Mouse (Mus musculus): ENCODE results near the gene Specc1. TPM values are rescaled to one million over a fixed set of nuclear protein-coding genes. Genes with fewer than 3 reads are reported as not detected.

Gene Specc1
- polyA plus RNA-seq, 1 experiment from 2014 or later = 15.0 TPM

DNA sequence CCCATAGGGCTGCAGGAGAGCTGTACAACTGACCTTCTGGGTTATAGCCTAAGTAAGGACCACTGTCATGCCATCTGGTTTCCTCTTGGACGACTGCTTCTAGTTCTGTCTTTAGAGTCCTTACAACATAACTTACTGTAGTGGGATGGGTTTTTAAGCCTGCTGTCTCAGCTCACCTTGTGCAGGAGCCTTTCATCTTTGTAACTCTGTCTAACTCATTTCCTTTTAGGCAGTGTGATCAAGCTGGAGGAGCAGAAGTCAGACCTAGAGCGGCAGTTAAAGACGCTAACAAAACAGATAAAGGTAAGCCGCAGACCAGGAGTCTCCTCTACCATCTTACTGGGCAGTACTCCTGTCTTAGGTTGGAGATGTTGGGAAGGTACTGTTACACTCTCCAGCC lies 175.0 kb downstream of the Specc1 start:
- WGBS = 88% methylated on average over 4 of the region's 4 CpGs
- Histone ChIP-seq H3K4me3 (ENCODE audit: low read depth, low read length) (no peak overlapping the region), H3K4me2 (ENCODE audit: low read depth, low read length) (no peak overlapping the region), H3K9ac (replicated peaks; ENCODE audit: low read depth, low read length) (no peak overlapping the region), H3K27me3 (ENCODE audit: control insufficient read depth, insufficient read depth, low read length) (no peaks in the 10 kb centered on the region), H3K27ac (ENCODE audit: low read depth, low read length) (no peak overlapping the region), H3K36me3 (ENCODE audit: control insufficient read depth, insufficient read depth, low read length) (peaks cover 6% of the 10 kb centered on the region; the same call in 1 of the 2 replicates), H3K4me1 (ENCODE audit: control insufficient read depth, insufficient read depth, low read length) (no peaks in the 10 kb centered on the region), H3K9me3 (ENCODE audit: control insufficient read depth, low read length) (no peaks in the 10 kb centered on the region)
- no peak for ATAC-seq (ENCODE audit: low read depth)

DNA sequence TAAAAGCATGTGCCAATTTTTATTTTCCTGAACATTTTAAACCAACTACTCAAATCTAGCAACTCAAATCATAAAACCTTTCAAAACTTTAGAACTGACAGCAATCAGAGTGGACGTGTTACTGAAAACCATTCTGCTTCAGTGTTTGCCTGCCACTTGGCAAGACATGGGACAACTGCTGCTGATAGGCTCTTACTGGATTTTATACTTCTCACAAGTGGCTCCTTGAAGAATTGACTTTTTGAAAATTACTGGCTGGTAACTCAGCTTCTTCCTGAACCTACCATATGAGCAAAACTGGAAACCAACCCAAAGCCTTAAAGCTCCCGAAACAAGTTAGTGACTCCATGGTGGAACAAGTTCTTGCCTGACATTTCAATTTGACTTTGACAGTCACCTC lies 177.6 kb downstream of the Specc1 start:
- Histone ChIP-seq H3K9me3 (ENCODE audit: control insufficient read depth, low read length) (no peaks in the 10 kb centered on the region), H3K27ac (ENCODE audit: low read depth, low read length) (no peak overlapping the region), H3K27me3 (ENCODE audit: control insufficient read depth, insufficient read depth, low read length) (no peaks in the 10 kb centered on the region), H3K4me1 (ENCODE audit: control insufficient read depth, insufficient read depth, low read length) (no peaks in the 10 kb centered on the region), H3K9ac (replicated peaks; ENCODE audit: low read depth, low read length) (no peak overlapping the region), H3K4me3 (ENCODE audit: low read depth, low read length) (no peak overlapping the region), H3K4me2 (ENCODE audit: low read depth, low read length) (no peak overlapping the region), H3K36me3 (ENCODE audit: control insufficient read depth, insufficient read depth, low read length) (peaks cover 6% of the 10 kb centered on the region; the same call in 1 of the 2 replicates)
- WGBS = 93% methylated on average over 2 of the region's 2 CpGs
- no peak for ATAC-seq (ENCODE audit: low read depth)

DNA sequence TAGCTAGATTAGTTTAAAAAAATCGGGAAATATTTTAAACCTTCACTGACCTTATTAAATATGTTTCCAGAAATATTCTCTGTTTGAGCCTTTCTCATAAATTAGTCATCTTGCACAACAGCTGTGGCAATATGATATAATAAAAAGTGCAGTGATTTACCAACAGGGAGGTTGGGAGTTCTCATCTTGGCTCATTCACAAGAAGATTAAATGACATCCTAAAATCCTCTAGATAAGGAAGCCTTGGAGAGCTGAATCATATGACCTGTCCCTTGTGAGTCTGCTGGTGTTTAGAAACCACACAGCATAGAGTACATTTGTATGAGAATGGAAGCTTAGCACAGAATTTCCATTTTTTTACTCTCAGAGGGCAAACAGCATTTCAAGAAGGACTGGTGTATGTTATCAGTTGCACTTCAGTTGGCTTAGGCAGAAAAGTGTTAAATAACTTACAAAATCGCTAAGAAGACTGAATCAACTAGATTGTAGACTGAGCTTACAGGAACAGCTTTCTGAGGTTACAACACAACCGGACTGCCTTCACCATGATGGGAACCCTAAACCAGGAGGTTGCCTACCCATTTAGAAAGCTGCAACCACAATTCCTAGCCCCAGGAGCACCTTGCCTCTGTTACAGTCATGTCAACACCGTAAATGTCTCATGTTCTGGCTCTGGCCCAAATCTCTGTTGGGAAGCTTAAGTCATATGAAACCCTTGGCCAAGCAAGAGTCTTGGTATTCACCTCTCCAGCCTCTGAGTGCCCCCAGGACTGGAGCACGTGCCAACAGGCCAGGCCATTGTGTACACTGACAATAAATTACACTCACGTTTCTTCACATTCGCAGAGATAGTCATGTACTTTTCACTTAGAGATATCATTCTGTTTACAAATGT lies 188.9 kb downstream of the Specc1 start:
- no peak overlapping the region for H3K4me3 ChIP-seq (ENCODE audit: low read depth, low read length)
- no peak for ATAC-seq (ENCODE audit: low read depth)

DNA sequence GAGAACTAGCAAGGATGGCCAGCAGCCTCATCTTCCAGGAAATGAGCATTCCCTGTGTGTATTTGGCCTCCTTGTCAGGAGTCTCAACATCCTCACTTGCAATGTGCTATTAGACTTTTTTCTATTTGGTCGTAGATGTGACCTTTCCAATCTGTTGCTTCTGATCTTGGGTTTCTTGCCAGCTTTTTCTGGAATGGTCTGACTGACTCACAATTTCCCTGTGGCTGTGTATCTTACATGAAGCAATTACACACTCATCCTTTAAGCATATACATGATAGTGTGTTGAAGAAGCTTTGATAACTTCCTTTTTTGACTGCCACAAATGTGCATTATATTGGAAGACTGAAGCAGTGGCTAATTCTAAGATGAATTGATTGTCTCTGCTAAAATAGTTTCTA lies 190.1 kb downstream of the Specc1 start:
- no peak overlapping the region for H3K4me2 ChIP-seq (ENCODE audit: low read depth, low read length)
- H3K4me3 ChIP-seq (ENCODE audit: low read depth, low read length) = no peak overlapping the region
- 0 out of 2 replicates have a peak, but pooled peaks cover 5% of the 10 kb centered on the region for H3K36me3 ChIP-seq (ENCODE audit: control insufficient read depth, insufficient read depth, low read length)
- WGBS = 94% methylated on average over 1 of the region's 1 CpGs
- H3K9ac ChIP-seq (replicated peaks; ENCODE audit: low read depth, low read length) = no peak overlapping the region
- no peaks in the 10 kb centered on the region for H3K9me3 ChIP-seq (ENCODE audit: control insufficient read depth, low read length)
- no peaks in the 10 kb centered on the region for H3K27me3 ChIP-seq (ENCODE audit: control insufficient read depth, insufficient read depth, low read length)
- no peaks in the 10 kb centered on the region for H3K4me1 ChIP-seq (ENCODE audit: control insufficient read depth, insufficient read depth, low read length)
- H3K27ac ChIP-seq (ENCODE audit: low read depth, low read length) = no peak overlapping the region
- no peak for ATAC-seq (ENCODE audit: low read depth)

More for the DNA sequence above, 188.9 kb downstream of the Specc1 start:
- H3K36me3 ChIP-seq (ENCODE audit: control insufficient read depth, insufficient read depth, low read length) = 0 out of 2 replicates have a peak, but pooled peaks cover 5% of the 10 kb centered on the region
- H3K9ac ChIP-seq (replicated peaks; ENCODE audit: low read depth, low read length) = no peak overlapping the region
- no peaks in the 10 kb centered on the region for H3K9me3 ChIP-seq (ENCODE audit: control insufficient read depth, low read length)
- H3K27me3 ChIP-seq (ENCODE audit: control insufficient read depth, insufficient read depth, low read length) = no peaks in the 10 kb centered on the region
- no peak overlapping the region for H3K4me2 ChIP-seq (ENCODE audit: low read depth, low read length)
- H3K27ac ChIP-seq (ENCODE audit: low read depth, low read length) = no peak overlapping the region
- no peaks in the 10 kb centered on the region for H3K4me1 ChIP-seq (ENCODE audit: control insufficient read depth, insufficient read depth, low read length)
- 82% methylated on average over 7 of the region's 7 CpGs for WGBS

DNA sequence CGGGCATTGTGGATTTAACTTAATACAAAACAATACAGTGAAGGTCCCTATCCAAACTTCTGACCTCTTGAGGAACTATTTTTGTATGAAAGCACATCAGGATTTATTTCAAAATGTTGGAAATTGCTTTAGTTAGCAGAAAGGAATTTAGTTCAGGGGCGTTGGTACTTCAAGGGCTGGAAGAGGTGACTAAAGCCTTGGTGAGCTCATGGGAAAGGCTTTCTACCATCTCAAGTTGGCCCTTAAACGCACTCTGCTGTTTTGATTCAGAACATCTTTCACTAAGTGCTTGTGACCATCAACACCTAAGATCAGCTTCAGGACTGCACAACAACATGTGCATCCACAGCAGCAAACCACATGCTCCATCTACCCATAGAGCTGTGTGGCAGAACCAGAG lies 191.5 kb downstream of the Specc1 start:
- Histone ChIP-seq H3K36me3 (ENCODE audit: control insufficient read depth, insufficient read depth, low read length) (0 out of 2 replicates have a peak, but pooled peaks cover 5% of the 10 kb centered on the region), H3K27me3 (ENCODE audit: control insufficient read depth, insufficient read depth, low read length) (no peaks in the 10 kb centered on the region), H3K9ac (replicated peaks; ENCODE audit: low read depth, low read length) (no peak overlapping the region), H3K9me3 (ENCODE audit: control insufficient read depth, low read length) (no peaks in the 10 kb centered on the region), H3K4me2 (ENCODE audit: low read depth, low read length) (no peak overlapping the region), H3K4me3 (ENCODE audit: low read depth, low read length) (no peak overlapping the region), H3K4me1 (ENCODE audit: control insufficient read depth, insufficient read depth, low read length) (no peaks in the 10 kb centered on the region), H3K27ac (ENCODE audit: low read depth, low read length) (no peak overlapping the region)
- no peak for ATAC-seq (ENCODE audit: low read depth)
- WGBS = 93% methylated on average over 3 of the region's 3 CpGs

DNA sequence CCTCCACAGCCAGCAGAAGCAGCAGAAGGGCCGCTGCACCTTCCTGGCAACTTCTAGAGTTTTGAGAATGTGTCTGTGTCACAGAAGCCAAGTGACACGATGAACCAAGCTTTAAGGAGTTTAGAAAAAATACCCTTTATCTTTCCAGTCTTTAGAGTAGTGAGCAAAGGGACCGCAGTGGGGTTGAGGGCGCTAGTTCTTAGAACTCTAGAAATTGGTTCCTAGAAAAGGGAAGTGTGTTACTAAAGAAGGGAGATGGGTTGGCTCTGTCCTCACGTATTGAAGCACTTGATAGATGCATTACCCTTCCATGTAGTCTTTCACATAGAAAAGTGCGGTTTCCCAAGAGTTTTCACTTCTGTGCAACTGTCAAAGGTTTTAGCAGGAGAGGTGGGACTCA lies 191.9 kb downstream of the Specc1 start:
- H3K27me3 ChIP-seq (ENCODE audit: control insufficient read depth, insufficient read depth, low read length) = no peaks in the 10 kb centered on the region
- H3K36me3 ChIP-seq (ENCODE audit: control insufficient read depth, insufficient read depth, low read length) = 0 out of 2 replicates have a peak, but pooled peaks cover 5% of the 10 kb centered on the region
- H3K4me1 ChIP-seq (ENCODE audit: control insufficient read depth, insufficient read depth, low read length) = no peaks in the 10 kb centered on the region
- ATAC-seq (ENCODE audit: low read depth) = no peak
- H3K4me2 ChIP-seq (ENCODE audit: low read depth, low read length) = no peak overlapping the region
- H3K4me3 ChIP-seq (ENCODE audit: low read depth, low read length) = no peak overlapping the region
- 93% methylated on average over 6 of the region's 6 CpGs for WGBS
- no peak overlapping the region for H3K27ac ChIP-seq (ENCODE audit: low read depth, low read length)
- no peak overlapping the region for H3K9ac ChIP-seq (replicated peaks; ENCODE audit: low read depth, low read length)
- H3K9me3 ChIP-seq (ENCODE audit: control insufficient read depth, low read length) = no peaks in the 10 kb centered on the region

DNA sequence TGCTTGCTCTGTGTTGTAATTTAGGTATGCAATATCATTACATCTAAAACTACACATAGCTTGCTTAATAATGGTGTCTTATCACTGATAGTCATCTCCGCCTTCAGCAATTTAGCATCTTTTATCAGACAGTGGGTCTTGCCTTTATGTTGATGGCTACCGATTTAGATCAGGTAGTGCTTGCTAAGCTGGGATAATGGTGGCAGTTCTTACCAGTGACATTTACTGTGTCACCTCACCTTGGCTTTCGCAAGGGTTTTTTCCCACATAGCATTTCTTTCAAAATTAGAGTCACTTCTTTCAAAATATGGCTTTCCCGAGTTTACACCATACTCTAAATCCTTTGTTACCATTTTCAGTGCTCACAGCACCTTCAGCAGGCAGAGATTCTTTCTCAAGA lies 196.5 kb downstream of the Specc1 start:
- Histone ChIP-seq H3K4me3 (ENCODE audit: low read depth, low read length) (no peak overlapping the region), H3K9ac (replicated peaks; ENCODE audit: low read depth, low read length) (no peak overlapping the region), H3K36me3 (ENCODE audit: control insufficient read depth, insufficient read depth, low read length) (0 out of 2 replicates have a peak, but pooled peaks cover 4% of the 10 kb centered on the region), H3K4me1 (ENCODE audit: control insufficient read depth, insufficient read depth, low read length) (no peaks in the 10 kb centered on the region), H3K9me3 (ENCODE audit: control insufficient read depth, low read length) (no peaks in the 10 kb centered on the region), H3K27me3 (ENCODE audit: control insufficient read depth, insufficient read depth, low read length) (no peaks in the 10 kb centered on the region), H3K4me2 (ENCODE audit: low read depth, low read length) (no peak overlapping the region), H3K27ac (ENCODE audit: low read depth, low read length) (no peak overlapping the region)
- ATAC-seq (ENCODE audit: low read depth) = no peak
- WGBS = 93% methylated on average over 4 of the region's 4 CpGs

DNA sequence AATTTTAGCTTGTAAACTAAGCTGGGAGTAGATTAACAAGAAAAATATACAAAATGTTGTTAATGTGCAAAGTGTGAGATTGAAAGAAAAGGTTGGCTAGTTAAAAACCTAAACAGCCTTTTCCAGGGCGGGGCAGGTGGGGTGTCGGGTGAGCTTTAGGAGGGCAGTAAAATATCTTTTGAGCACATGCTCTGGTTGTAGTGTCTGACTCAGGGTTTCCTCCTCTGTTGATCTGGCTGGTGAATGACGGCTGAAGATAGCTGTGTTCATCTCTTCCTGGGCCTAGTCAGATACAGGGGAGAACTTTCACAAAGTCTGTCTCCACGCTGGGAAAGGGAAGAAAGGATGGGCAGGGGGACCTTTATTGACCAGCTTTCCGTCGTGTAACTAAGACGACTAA lies 203.2 kb downstream of the Specc1 start:
- no peak overlapping the region for H3K4me2 ChIP-seq (ENCODE audit: low read depth, low read length)
- H3K4me3 ChIP-seq (ENCODE audit: low read depth, low read length) = no peak overlapping the region
- ATAC-seq (ENCODE audit: low read depth) = no peak
- no peak overlapping the region for H3K9ac ChIP-seq (replicated peaks; ENCODE audit: low read depth, low read length)
- H3K9me3 ChIP-seq (ENCODE audit: control insufficient read depth, low read length) = no peaks in the 10 kb centered on the region
- no peak overlapping the region for H3K27ac ChIP-seq (ENCODE audit: low read depth, low read length)
- H3K36me3 ChIP-seq (ENCODE audit: control insufficient read depth, insufficient read depth, low read length) = no peaks in the 10 kb centered on the region
- H3K4me1 ChIP-seq (ENCODE audit: control insufficient read depth, insufficient read depth, low read length) = no peaks in the 10 kb centered on the region
- 90% methylated on average over 7 of the region's 7 CpGs for WGBS
- H3K27me3 ChIP-seq (ENCODE audit: control insufficient read depth, insufficient read depth, low read length) = no peaks in the 10 kb centered on the region

DNA sequence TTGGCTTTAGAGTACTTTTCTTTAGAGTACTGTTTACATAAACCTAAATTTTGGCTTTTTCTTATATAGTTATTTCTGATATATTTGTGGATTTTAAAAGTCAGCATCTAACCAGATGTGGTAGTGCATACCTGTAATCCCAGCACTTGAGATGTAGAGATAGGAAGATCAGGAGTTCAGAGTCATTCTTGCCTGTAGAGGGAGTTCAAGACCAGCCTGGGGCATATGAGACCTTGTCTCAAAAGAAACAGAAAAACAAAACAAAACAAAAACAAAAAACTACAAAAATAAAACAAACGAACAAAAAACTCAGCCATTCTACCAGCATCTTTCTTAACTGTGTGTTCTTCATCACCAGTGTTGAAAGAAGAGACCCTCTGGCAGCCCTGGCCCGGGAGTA lies 204.9 kb downstream of the Specc1 start:
- no peak for ATAC-seq (ENCODE audit: low read depth)
- Histone ChIP-seq H3K9ac (replicated peaks; ENCODE audit: low read depth, low read length) (no peak overlapping the region), H3K4me2 (ENCODE audit: low read depth, low read length) (no peak overlapping the region), H3K4me1 (ENCODE audit: control insufficient read depth, insufficient read depth, low read length) (no peaks in the 10 kb centered on the region), H3K27me3 (ENCODE audit: control insufficient read depth, insufficient read depth, low read length) (no peaks in the 10 kb centered on the region), H3K27ac (ENCODE audit: low read depth, low read length) (no peak overlapping the region), H3K9me3 (ENCODE audit: control insufficient read depth, low read length) (no peaks in the 10 kb centered on the region), H3K4me3 (ENCODE audit: low read depth, low read length) (no peak overlapping the region), H3K36me3 (ENCODE audit: control insufficient read depth, insufficient read depth, low read length) (no peaks in the 10 kb centered on the region)
- 95% methylated on average over 2 of the region's 2 CpGs for WGBS

Data from neural tube, embryonic 14.5 days (tissue).